Mouse (Mus musculus) brain, embryonic 14.5 days (tissue): Measurements from ENCODE around the gene Dhodh. TPM values are rescaled to one million over a fixed set of nuclear protein-coding genes. Genes with fewer than 3 reads are reported as not detected.

ENCODE experiments used
- DNase-seq: peaks from one replicate; pipeline ENCODE4 v3.0.0-alpha.2; 2011; ENCODE audit warnings: low read depth
- CTCF ChIP-seq: fragments of 200-500 bp; IDR thresholded peaks from 2 replicates; pipeline ENCODE4 v1.5.1; 2012; ENCODE audit warnings: inconsistent platforms, mild to moderate bottlenecking, moderate library complexity, borderline replicate concordance; ENCODE audit not compliant: insufficient read depth, insufficient read length; ENCODE audit errors: extremely low read depth
- POLR2A ChIP-seq: fragments of 200-500 bp; IDR thresholded peaks from 2 replicates; pipeline ENCODE4 v1.6.1; 2012; ENCODE audit warnings: mild to moderate bottlenecking, inconsistent platforms, borderline replicate concordance; ENCODE audit not compliant: poor library complexity, insufficient read depth, insufficient read length, severe bottlenecking; ENCODE audit errors: extremely low read depth
- polyA plus RNA-seq: library from polyadenylated mRNA; depleted of rRNA; stranded (reverse); fragments of >200 nt; gene quantifications from 2 replicates; pipeline ENCODE4 v1.2.3, GENCODE M21; 2012; rRNA removed

The Dhodh gene
- 25.0 and 31.8 TPM in 2 replicates for polyA plus RNA-seq

DNA sequence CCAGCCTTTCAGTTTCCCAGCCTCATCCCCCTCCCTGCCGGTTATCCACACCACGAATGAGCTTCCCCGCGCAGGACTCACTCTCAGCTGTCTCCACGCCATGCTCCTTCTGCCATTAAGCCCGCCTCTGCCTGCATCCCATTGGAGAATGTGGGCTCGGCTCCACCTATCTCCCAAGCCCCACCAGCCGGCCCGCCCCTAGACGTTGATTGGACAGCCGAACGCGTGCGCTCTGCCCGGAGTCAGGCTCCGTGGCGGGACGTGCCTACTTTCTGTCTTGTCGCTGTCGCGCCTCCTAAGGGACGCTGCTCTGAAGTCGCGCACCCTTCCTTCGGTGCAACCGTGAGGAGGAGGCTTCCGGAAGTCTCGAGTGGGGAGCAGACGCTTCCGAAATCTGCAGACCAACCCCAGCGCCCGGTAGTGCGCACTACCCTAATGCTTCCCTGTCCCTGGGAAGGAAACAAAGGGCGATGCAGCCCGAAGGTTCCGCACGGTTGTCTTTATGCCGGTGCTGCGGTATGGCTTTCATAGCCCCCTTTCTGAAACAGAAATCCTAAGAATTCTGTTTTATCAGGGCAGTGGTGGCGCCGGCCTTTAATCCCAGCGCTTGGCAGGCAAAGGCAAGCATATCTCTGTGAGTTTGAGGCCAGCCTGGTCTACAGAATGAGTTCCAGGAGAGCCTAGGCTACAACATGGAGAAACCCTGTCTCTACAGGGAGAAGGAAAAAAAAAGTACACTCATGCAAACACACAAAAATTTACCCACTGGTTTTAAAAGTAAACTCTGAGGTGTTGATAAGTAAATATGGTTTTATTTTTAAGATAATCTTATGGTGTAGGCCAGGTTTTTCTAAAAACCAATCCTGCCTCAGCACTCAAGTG, at the start of gene Dhodh:
Gene Dhodh (minus strand): TSS at position 403 of the 882 bp plus-strand sequence.
- DNase-seq: peak; percentile 99
- no peak for TF ChIP-seq CTCF
- TF ChIP-seq POLR2A: peak; percentile 67; the same call in 1 of the 2 replicates

DNA sequence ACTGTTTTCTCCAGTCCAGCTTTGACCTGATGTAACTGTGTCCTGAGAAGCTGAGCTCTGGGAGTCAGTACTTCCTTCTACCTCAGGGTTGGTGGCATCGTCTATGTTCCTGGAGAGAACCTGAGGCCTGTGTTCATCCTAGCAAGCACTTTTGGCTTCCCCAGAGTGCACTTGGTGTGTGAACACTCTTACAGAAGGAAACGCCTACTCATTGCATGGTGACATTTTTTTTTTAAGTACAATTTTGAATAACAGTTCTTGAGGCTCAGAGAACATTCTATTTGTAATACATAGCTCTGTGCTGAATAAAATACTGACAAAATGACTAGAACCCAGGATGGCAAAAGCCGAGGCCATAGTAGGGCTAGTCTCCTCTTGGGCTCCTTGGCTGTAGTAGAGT, 48.4 kb upstream of the Dhodh start:
- TF ChIP-seq CTCF (no peak), POLR2A (no peak)

DNA sequence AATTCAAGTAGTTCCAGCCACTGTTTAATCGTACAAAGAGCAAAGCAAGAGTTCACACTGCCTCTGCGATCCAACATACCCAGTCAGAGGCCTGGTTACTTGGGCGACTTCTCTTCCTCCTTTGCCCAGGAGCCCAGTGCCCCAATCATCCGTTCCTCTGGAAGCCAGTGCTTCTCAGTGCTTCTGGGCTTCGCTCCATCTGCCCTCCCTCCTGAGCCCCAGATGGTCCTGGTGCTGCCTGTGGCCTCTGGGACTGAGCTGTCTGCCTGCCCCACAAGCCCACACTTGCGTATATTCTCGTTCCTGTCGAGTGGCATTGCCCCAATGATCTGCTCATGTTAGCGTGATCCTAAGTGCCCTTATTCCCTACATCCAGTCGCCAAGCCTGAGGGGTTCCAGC, 42.3 kb upstream of the Dhodh start:
- TF ChIP-seq POLR2A: no peak
- no peak for TF ChIP-seq CTCF
- no peak for DNase-seq

More for the DNA sequence above, 48.4 kb upstream of the Dhodh start:
- no peak for DNase-seq

DNA sequence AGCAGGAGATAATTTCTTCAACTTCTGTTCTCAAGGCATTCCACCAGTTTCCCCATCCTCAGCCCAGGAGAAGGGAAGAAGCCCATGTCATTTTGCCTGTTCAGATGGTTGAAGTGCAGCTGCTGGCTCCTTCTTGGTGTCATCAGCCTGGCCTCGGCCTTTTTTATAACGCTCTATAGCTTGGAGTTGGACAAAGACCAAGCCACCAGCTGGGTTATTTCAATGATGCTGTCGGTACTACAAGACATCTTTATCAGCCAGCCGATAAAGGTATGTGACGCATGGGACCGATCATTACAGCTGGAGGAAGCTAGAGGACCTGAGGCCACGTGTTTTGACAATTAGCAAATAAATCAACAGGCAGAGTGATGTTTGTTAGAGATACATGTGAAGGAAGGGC, 40.0 kb upstream of the Dhodh start:
- no peak for TF ChIP-seq CTCF
- TF ChIP-seq POLR2A: no peak
- no peak for DNase-seq

GRCm38 (mm10) chr8:109647331-109647730, 38.9 kb upstream of the Dhodh start:
- DNase-seq: peak; percentile 69
- no peak for TF ChIP-seq CTCF
- no peak for TF ChIP-seq POLR2A

GRCm38 (mm10) chr8:109641236-109641635, 32.8 kb upstream of the Dhodh start:
- TF ChIP-seq POLR2A (no peak), CTCF (no peak)

GRCm38 (mm10) chr8:109640410-109640809, 31.9 kb upstream of the Dhodh start:
- TF ChIP-seq CTCF (no peak), POLR2A (no peak)

More at GRCm38 (mm10) chr8:109641236-109641635, 32.8 kb upstream of the Dhodh start:
- DNase-seq: no peak

GRCm38 (mm10) chr8:109638851-109639250, 30.4 kb upstream of the Dhodh start:
- DNase-seq: no peak
- TF ChIP-seq POLR2A (no peak), CTCF (no peak)

More at GRCm38 (mm10) chr8:109640410-109640809, 31.9 kb upstream of the Dhodh start:
- DNase-seq: no peak

GRCm38 (mm10) chr8:109635146-109635545, 26.7 kb upstream of the Dhodh start:
- DNase-seq: no peak

DNA sequence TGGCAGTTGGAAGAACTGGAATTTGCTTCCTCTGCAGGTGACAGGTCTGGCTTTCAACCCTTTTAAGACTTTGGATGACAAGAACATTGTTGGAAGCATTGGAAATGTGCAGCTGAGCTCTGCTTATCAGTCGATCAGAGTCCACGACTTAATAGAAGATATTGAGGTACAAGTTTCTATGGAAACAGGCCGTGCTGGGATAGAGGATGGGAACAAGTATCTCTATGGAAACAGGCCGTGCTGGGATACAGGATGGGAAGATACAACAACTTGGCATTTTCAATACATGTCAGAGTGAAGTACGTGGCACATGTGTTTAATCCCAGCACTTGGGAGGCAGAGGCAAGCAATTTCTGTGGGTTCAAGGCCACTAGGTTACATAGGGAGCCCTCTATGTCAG, 24.0 kb upstream of the Dhodh start:
- peak; percentile 35 for DNase-seq
- TF ChIP-seq POLR2A: no peak
- no peak for TF ChIP-seq CTCF

More at GRCm38 (mm10) chr8:109635146-109635545, 26.7 kb upstream of the Dhodh start:
- TF ChIP-seq CTCF (no peak), POLR2A (no peak)

GRCm38 (mm10) chr8:109628638-109629037, 20.2 kb upstream of the Dhodh start:
- no peak for DNase-seq
- TF ChIP-seq CTCF (no peak), POLR2A (no peak)
